Mouse (Mus musculus): ENCODE data around the gene Tsga10. TPM values are rescaled to one million over a fixed set of nuclear protein-coding genes. Genes with fewer than 3 reads are reported as not detected.
"Not testable (repeated sequence)": the region's sequence is repeated elsewhere in the genome, so short reads cannot be mapped to it uniquely, and the experiment has no call there.

The Tsga10 gene
- total RNA-seq, 4 experiments from 2014 or later, result 3.9 to 6.6 (median 5.3) TPM

GRCm38 (mm10) chr1:37719761-37720640 lies 146.2 kb downstream of the Tsga10 start, which contains the start of gene 2010300C02Rik:
Gene 2010300C02Rik (minus strand): TSS chr1:37720085.
- DNase-seq, result no peak

- DNase-seq, result no peak
These were observed 147.1 kb downstream of the Tsga10 start for GRCm38 (mm10) chr1:37719030-37719723.

GRCm38 (mm10) chr1:37718516-37718915 lies 147.7 kb downstream of the Tsga10 start:
- DNase-seq, result no peak

GRCm38 (mm10) chr1:37717415-37718195 lies 148.6 kb downstream of the Tsga10 start:
- DNase-seq, result no peak

GRCm38 (mm10) chr1:37712357-37712737 lies 153.9 kb downstream of the Tsga10 start:
- not testable (repeated sequence) for DNase-seq

- no peak for DNase-seq
These were observed 154.5 kb downstream of the Tsga10 start for GRCm38 (mm10) chr1:37711596-37712356.

- DNase-seq, result no peak
These were observed 155.1 kb downstream of the Tsga10 start for GRCm38 (mm10) chr1:37711082-37711481.

GRCm38 (mm10) chr1:37709736-37710135 lies 156.5 kb downstream of the Tsga10 start:
- DNase-seq, result no peak

- no peak for DNase-seq
These were observed 157.8 kb downstream of the Tsga10 start for GRCm38 (mm10) chr1:37708270-37708955.

Other genes with a start within 250 kb of the Tsga10 start
- 1 to 10 TPM; 2.2 to 4.2 (median 3.5) TPM for gene 2010300C02Rik, start 146.3 kb downstream of the Tsga10 start, total RNA-seq (2022)
- gene Lipt1, start 5.3 kb upstream of the Tsga10 start, total RNA-seq (2022), result 10 to 100 TPM; 13.6 to 15.7 (median 14.9) TPM
- gene Mitd1, start 24.0 kb upstream of the Tsga10 start, total RNA-seq (2022), result 10 to 100 TPM; 11.9 to 16.9 (median 15.1) TPM
- gene Mrpl30, start 24.0 kb upstream of the Tsga10 start, total RNA-seq (2022), result 100 to 1,000 TPM; 146 to 176 (median 161) TPM
- gene Lyg2, start 50.1 kb upstream of the Tsga10 start, total RNA-seq (2022), result not detected
- gene Lyg1, start 91.3 kb upstream of the Tsga10 start, total RNA-seq (2022), result not detected
- 10 to 100 TPM; 74.0 to 87.7 (median 83.5) TPM for gene Txndc9, start 131.5 kb upstream of the Tsga10 start, total RNA-seq (2022)
- gene Eif5b, start 131.6 kb upstream of the Tsga10 start, total RNA-seq (2022), result 10 to 100 TPM; 44.4 to 53.0 (median 48.8) TPM

All from adrenal gland, adult 8-10 months (tissue).